ENCODE assay signal across 8 mouse cellular contexts in genomic region chr2:75883543-75883942, GRCm38 (mm10). TPM values are rescaled to one million over a fixed set of nuclear protein-coding genes. Genes with fewer than 3 reads are reported as not detected.
DNase-seq lines count a peak whose midpoint lies in the region; TF ChIP-seq lines count a peak whose summit lies in the region.

No protein-coding gene starts in this region.

- intact Hi-C loops in left cerebral cortex, adult 2 months (cut with DNase I): loop anchor here (1.0 to 5.0 kb wide), 3 partner anchors 82 to 187 kb away; no protein-coding TSS in a partner anchor

- peak; percentile 96 for TF ChIP-seq CTCF in left cerebral cortex, adult 2 months (IDR thresholded peaks at IDR 0.05)

- H3K27ac ChIP-seq in left cerebral cortex, adult 2 months: no peak overlapping the region

- DNase-seq in kidney, adult 9 months: peak; percentile 65
- DNase-seq in kidney, adult 11 months: no peak
- peak; percentile 87 for DNase-seq in NIH3T3 (ENCODE audit: low read depth)
- DNase-seq in cerebellum, adult 8-10 months: peak; percentile 63
- peak; percentile 68 for DNase-seq in heart, adult 8-10 months (ENCODE audit: low spot score)
- peak; percentile 56 to 67 for DNase-seq in left cerebral cortex, adult 2 months (ENCODE audit: extremely low spot score in 1 of 2, low spot score in 2 of 2)
- DNase-seq in natural killer cell, adult 2 months (ENCODE audit: low spot score in 2 of 2): peak; percentile 52 to 66
- DNase-seq in thymus, adult 18-20 months: peak; percentile 11 to 20

- H3K4me3 ChIP-seq in left cerebral cortex, adult 2 months: no peak overlapping the region

RNA-seq across cellular contexts. Expression of gene Agps, which starts 51.6 kb away (rescaled TPM):
- 10 to 100 TPM; 26.4 to 32.0 (median 27.2) TPM for total RNA-seq in heart, adult 8-10 months (2022)
- 10 to 100 TPM; 33.7 to 36.8 TPM for total RNA-seq in left cerebral cortex, adult 2 months (2021)

RNA-seq across cellular contexts. Expression of gene Ttc30b, which starts 54.8 kb away (rescaled TPM):
- 10 to 100 TPM; 14.6 to 20.9 (median 16.8) TPM for total RNA-seq in heart, adult 8-10 months (2022)
- total RNA-seq in left cerebral cortex, adult 2 months (2021): 10 to 100 TPM; 10.3 to 13.1 TPM
